Mouse (Mus musculus): ENCODE results near the gene AL732309.1. TPM values are rescaled to one million over a fixed set of nuclear protein-coding genes. Genes with fewer than 3 reads are reported as not detected.
A peak's percentile ranks its signal among the peaks of the same experiment; 100 is the strongest.

Gene AL732309.1
- total RNA-seq (2021) (1 to 10 TPM in 1 of 2 experiments, under 1 TPM in 1; 0.68 to 1.8 TPM), polyA plus RNA-seq (2012; rRNA removed) (4.7 and 6.1 TPM in 2 replicates)
- long read RNA-seq, partial matches to known transcripts = 0 of 3 reads
- long read RNA-seq, other reads (novel, unspliced or antisense) = 0 of 3 reads

GRCm38 (mm10) chr2:25246183-25247072 lies at the start of gene AL732309.1:
TSS of gene AL732309.1 (minus strand) at chr2:25246863.
- DNase-seq = no peak
- H3K9ac ChIP-seq (ENCODE audit: low read depth, low read length) = no peak within 1 kb of the TSS
- TF ChIP-seq POLR2A (IDR thresholded peaks at IDR 0.05; ENCODE audit: insufficient read depth, low read depth, low read length) (no peak), CTCF (IDR thresholded peaks at IDR 0.05) (no peak), EP300 (IDR thresholded peaks at IDR 0.05; ENCODE audit: insufficient read depth, low read depth, low read length) (no peak)

GRCm38 (mm10) chr2:25293706-25294105 lies 47.0 kb upstream of the AL732309.1 start:
- no peak overlapping the region for H3K27ac ChIP-seq
- no peak overlapping the region for H3K9ac ChIP-seq (ENCODE audit: low read depth, low read length)
- no peaks in the 10 kb centered on the region for H3K79me2 ChIP-seq (replicated peaks; ENCODE audit: control insufficient read depth, insufficient read depth, low read length)
- H3K27me3 ChIP-seq (ENCODE audit: control insufficient read depth, insufficient read depth, low read length) = peaks cover 8% of the 10 kb centered on the region
- intact Hi-C loops (cut with DNase I) = loop anchor here (2.0 kb wide), 2 partner anchors 15 to 35 kb away; no protein-coding TSS in a partner anchor
- TF ChIP-seq POLR2A (IDR thresholded peaks at IDR 0.05; ENCODE audit: insufficient read depth, low read depth, low read length) (no peak), CTCF (IDR thresholded peaks at IDR 0.05) (no peak), EP300 (IDR thresholded peaks at IDR 0.05; ENCODE audit: insufficient read depth, low read depth, low read length) (no peak)
- DNase-seq = no peak
- H3K36me3 ChIP-seq (ENCODE audit: control insufficient read depth, insufficient read depth, low read length) = no peaks in the 10 kb centered on the region
- peaks cover 2% of the 10 kb centered on the region; the same call in 1 of the 2 replicates for H3K4me1 ChIP-seq (ENCODE audit: control insufficient read depth, insufficient read depth, low read length)
- no peak overlapping the region for H3K4me3 ChIP-seq
- 71% methylated on average over 9 of the region's 9 CpGs for WGBS

More at GRCm38 (mm10) chr2:25246183-25247072, at the start of gene AL732309.1:
- Histone ChIP-seq H3K36me3 (ENCODE audit: control insufficient read depth, insufficient read depth, low read length) (no peaks in the 10 kb centered on the region), H3K27me3 (ENCODE audit: control insufficient read depth, insufficient read depth, low read length) (peaks cover 5% of the 10 kb centered on the region; the same call in 1 of the 2 replicates), H3K79me2 (replicated peaks; ENCODE audit: control insufficient read depth, insufficient read depth, low read length) (no peaks in the 10 kb centered on the region), H3K4me1 (ENCODE audit: control insufficient read depth, insufficient read depth, low read length) (no peaks in the 10 kb centered on the region), H3K4me3 (no peak within 1 kb of the TSS), H3K27ac (no peak within 1 kb of the TSS)
- WGBS = 86% methylated on average over 10 of the region's 10 CpGs
- intact Hi-C loops (cut with DNase I) = no loop called here

GRCm38 (mm10) chr2:25292856-25293255 lies 46.2 kb upstream of the AL732309.1 start:
- peak overlapping the region; percentile 62 for H3K9ac ChIP-seq (ENCODE audit: low read depth, low read length)
- H3K27ac ChIP-seq = peak overlapping the region; percentile 51; the same call in 1 of the 2 replicates
- H3K36me3 ChIP-seq (ENCODE audit: control insufficient read depth, insufficient read depth, low read length) = no peaks in the 10 kb centered on the region
- peak; percentile 75 to 86 for DNase-seq
- H3K27me3 ChIP-seq (ENCODE audit: control insufficient read depth, insufficient read depth, low read length) = peaks cover 8% of the 10 kb centered on the region
- H3K4me3 ChIP-seq = peak overlapping the region; percentile 51
- WGBS = 5% methylated on average over 1 of the region's 1 CpGs
- intact Hi-C loops (cut with DNase I) = loop anchor here (2.0 kb wide), 2 partner anchors 14 to 34 kb away; no protein-coding TSS in a partner anchor
- no peaks in the 10 kb centered on the region for H3K79me2 ChIP-seq (replicated peaks; ENCODE audit: control insufficient read depth, insufficient read depth, low read length)
- peaks cover 2% of the 10 kb centered on the region; the same call in 1 of the 2 replicates for H3K4me1 ChIP-seq (ENCODE audit: control insufficient read depth, insufficient read depth, low read length)
- 0 out of 2 replicates have a peak, but pooled peaks have one; percentile 28 for TF ChIP-seq EP300 (IDR thresholded peaks at IDR 0.05; ENCODE audit: insufficient read depth, low read depth, low read length)
- TF ChIP-seq POLR2A (IDR thresholded peaks at IDR 0.05; ENCODE audit: insufficient read depth, low read depth, low read length) = no peak

GRCm38 (mm10) chr2:25292054-25292544 lies 45.4 kb upstream of the AL732309.1 start:
- intact Hi-C loops (cut with DNase I) = loop anchor here (2.0 kb wide), 2 partner anchors 13 to 33 kb away; no protein-coding TSS in a partner anchor
- 2% methylated on average over 43 of the region's 43 CpGs for WGBS
- peak overlapping the region; percentile 51 for H3K4me3 ChIP-seq

GRCm38 (mm10) chr2:25291184-25292053 lies 44.8 kb upstream of the AL732309.1 start:
- Histone ChIP-seq H3K27ac (no peak overlapping the region), H3K36me3 (ENCODE audit: control insufficient read depth, insufficient read depth, low read length) (no peaks in the 10 kb centered on the region), H3K4me3 (peak overlapping the region; percentile 51), H3K9ac (ENCODE audit: low read depth, low read length) (peak overlapping the region; percentile 62), H3K27me3 (ENCODE audit: control insufficient read depth, insufficient read depth, low read length) (peaks cover 8% of the 10 kb centered on the region), H3K79me2 (replicated peaks; ENCODE audit: control insufficient read depth, insufficient read depth, low read length) (no peaks in the 10 kb centered on the region), H3K4me1 (ENCODE audit: control insufficient read depth, insufficient read depth, low read length) (peaks cover 7% of the 10 kb centered on the region)
- DNase-seq = peak in 1 of 2 experiments; percentile 55
- intact Hi-C loops (cut with DNase I) = loop anchor here (2.0 kb wide), 2 partner anchors 13 to 33 kb away; no protein-coding TSS in a partner anchor
- TF ChIP-seq POLR2A (IDR thresholded peaks at IDR 0.05; ENCODE audit: insufficient read depth, low read depth, low read length) (no peak), EP300 (IDR thresholded peaks at IDR 0.05; ENCODE audit: insufficient read depth, low read depth, low read length) (no peak), CTCF (IDR thresholded peaks at IDR 0.05) (peak; percentile 55)
- WGBS = 9% methylated on average over 32 of the region's 32 CpGs

More at GRCm38 (mm10) chr2:25292054-25292544, 45.4 kb upstream of the AL732309.1 start:
- Histone ChIP-seq H3K36me3 (ENCODE audit: control insufficient read depth, insufficient read depth, low read length) (no peaks in the 10 kb centered on the region), H3K27ac (peak overlapping the region; percentile 51; the same call in 1 of the 2 replicates), H3K79me2 (replicated peaks; ENCODE audit: control insufficient read depth, insufficient read depth, low read length) (no peaks in the 10 kb centered on the region), H3K4me1 (ENCODE audit: control insufficient read depth, insufficient read depth, low read length) (peaks cover 4% of the 10 kb centered on the region), H3K9ac (ENCODE audit: low read depth, low read length) (peak overlapping the region; percentile 62), H3K27me3 (ENCODE audit: control insufficient read depth, insufficient read depth, low read length) (peaks cover 8% of the 10 kb centered on the region)
- peak; percentile 50 to 62 for DNase-seq
- TF ChIP-seq CTCF (IDR thresholded peaks at IDR 0.05) = no peak
- TF ChIP-seq POLR2A (IDR thresholded peaks at IDR 0.05; ENCODE audit: insufficient read depth, low read depth, low read length) = no peak
- TF ChIP-seq EP300 (IDR thresholded peaks at IDR 0.05; ENCODE audit: insufficient read depth, low read depth, low read length) = no peak

Measured in heart, adult 2 months (tissue).